Mouse (Mus musculus): ENCODE results near the gene 4921530L21Rik.

- TF ChIP-seq CTCF (IDR thresholded peaks at IDR 0.05; ENCODE audit: borderline replicate concordance, extremely low read depth, insufficient read depth, insufficient read length): no peak
- no peak for TF ChIP-seq POLR2A (IDR thresholded peaks at IDR 0.05; ENCODE audit: borderline replicate concordance, extremely low read depth, insufficient read depth, insufficient read length, poor library complexity, severe bottlenecking)
These were observed 45.7 kb downstream of the 4921530L21Rik start for GRCm38 (mm10) chr14:95926742-95927141.
